Mouse (Mus musculus) bone marrow macrophage, adult 2 months (primary cell): ENCODE results near the gene Gm32802. TPM values are rescaled to one million over a fixed set of nuclear protein-coding genes. Genes with fewer than 3 reads are reported as not detected.
"Not testable (repeated sequence)": the region's sequence is repeated elsewhere in the genome, so short reads cannot be mapped to it uniquely, and the experiment has no call there.

Experiments
- H3K27ac ChIP-seq: 2 replicates; pipeline ENCODE4 v1.5.1; 2012; ENCODE audit warnings: low read depth, low read length; ENCODE audit not compliant: insufficient read depth
- H3K4me1 ChIP-seq: 2 replicates; pipeline ENCODE4 v1.6.1; 2012; ENCODE audit warnings: low read length; ENCODE audit not compliant: control insufficient read depth, insufficient read depth
- H3K4me3 ChIP-seq: 2 replicates; pipeline ENCODE4 v1.5.1; 2012; ENCODE audit warnings: mild to moderate bottlenecking, low read length, moderate library complexity; ENCODE audit not compliant: insufficient read depth
- CTCF ChIP-seq: IDR thresholded peaks from 2 replicates; pipeline ENCODE4 v1.5.1; 2012; ENCODE audit warnings: low read depth, mild to moderate bottlenecking, low read length, moderate library complexity
- POLR2A ChIP-seq: IDR thresholded peaks from 2 replicates; pipeline ENCODE4 v1.6.1; 2012; ENCODE audit warnings: mild to moderate bottlenecking, low read depth, low read length, borderline replicate concordance
- polyA plus RNA-seq: library from polyadenylated mRNA; stranded (reverse); fragments of >200 nt; gene quantifications from 2 replicates; pipeline ENCODE4 v1.2.4, GENCODE M21; 2012; ENCODE audit not compliant: missing spikeins, insufficient read depth, insufficient read length

The Gm32802 gene
- polyA plus RNA-seq, 1 experiment = not detected

DNA sequence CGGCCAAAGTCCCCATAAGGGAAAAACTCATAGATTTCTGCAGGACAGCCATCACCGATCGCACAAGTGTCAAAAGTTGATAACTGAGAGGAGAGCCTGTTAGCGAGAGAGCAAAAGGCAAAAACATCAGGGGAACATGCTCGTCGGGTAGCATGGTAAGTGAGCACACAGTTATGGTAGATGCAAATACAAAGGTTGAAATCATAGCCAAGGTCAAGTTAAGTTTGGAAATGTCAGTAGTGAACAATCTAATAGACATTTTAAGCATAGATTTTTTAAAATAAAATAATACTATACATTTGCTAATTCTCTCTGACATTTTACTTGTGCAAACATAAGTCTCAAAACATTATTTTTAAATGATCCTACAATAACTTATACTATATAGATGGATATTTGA lies 36.5 kb downstream of the Gm32802 start, which contains the start of gene Iltifb:
Gene Iltifb, minus strand, starts transcription at position 101 of the 400 bp plus-strand sequence.
- TF ChIP-seq CTCF = no peak
- no peak for TF ChIP-seq POLR2A
- H3K4me1 ChIP-seq = no peaks in the 10 kb centered on the region
- no peak within 1 kb of the TSS for H3K27ac ChIP-seq

DNA sequence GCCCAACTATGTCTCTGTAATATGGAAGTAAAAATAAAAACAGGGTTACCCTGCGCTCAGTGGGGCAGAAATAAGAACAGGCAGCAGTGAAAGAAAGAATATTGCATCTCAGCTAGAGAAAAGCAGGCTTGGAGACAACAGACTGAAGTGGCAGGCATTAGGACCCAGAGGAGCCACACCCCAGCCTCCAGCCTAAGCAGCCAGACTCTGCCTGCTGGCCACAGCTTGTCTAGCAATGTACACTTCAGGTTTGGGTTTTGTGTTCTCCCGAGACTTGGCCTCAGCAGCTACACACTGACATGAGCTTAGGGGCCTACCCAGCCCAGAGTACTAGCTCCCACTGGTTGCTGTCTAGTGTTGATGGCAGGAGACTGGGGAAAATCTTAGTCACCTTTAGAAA lies 43.6 kb downstream of the Gm32802 start:
- H3K27ac ChIP-seq, H3K4me3 ChIP-seq, H3K4me1 ChIP-seq: not testable (repeated sequence)

More for the DNA sequence above, 36.5 kb downstream of the Gm32802 start, which contains the start of gene Iltifb:
- H3K4me3 ChIP-seq = no peak within 1 kb of the TSS

Other genes starting within 250 kb of the Gm32802 start
- 12.0 and 12.8 TPM in 2 replicates for gene Mdm1, start 116.9 kb upstream of the Gm32802 start, polyA plus RNA-seq
- not detected in 2 replicates for gene Il22, start 53.7 kb upstream of the Gm32802 start, polyA plus RNA-seq
- not detected in 2 replicates for gene Gm32717, start 17.9 kb upstream of the Gm32802 start, polyA plus RNA-seq
- not detected in 2 replicates for gene Iltifb, start 36.4 kb downstream of the Gm32802 start, polyA plus RNA-seq
- gene Gm9040, start 68.3 kb downstream of the Gm32802 start, polyA plus RNA-seq = not detected in 2 replicates
- not detected in 2 replicates for gene Gm9044, start 73.7 kb downstream of the Gm32802 start, polyA plus RNA-seq
- gene Gm9045, start 79.1 kb downstream of the Gm32802 start, polyA plus RNA-seq = 0.49 TPM in 1 of 2 replicates, not detected in the other
- not detected in 2 replicates for gene Gm9046, start 84.6 kb downstream of the Gm32802 start, polyA plus RNA-seq
- gene Gm9048, start 90.0 kb downstream of the Gm32802 start, polyA plus RNA-seq = not detected in 2 replicates
- gene Gm9049, start 95.4 kb downstream of the Gm32802 start, polyA plus RNA-seq = 0.49 TPM in 1 of 2 replicates, not detected in the other
- not detected in 2 replicates for gene Ifng, start 182.4 kb downstream of the Gm32802 start, polyA plus RNA-seq